Mouse (Mus musculus) C2C12 (cell line): ENCODE measurements at regions not wholly inside any gene's neighbourhood (a gene's known extent, or its start where the extent isn't known, plus 50 kb on each side); places are given as distances from the start of the nearest gene placed in this dataset.

Experiments used
- CTCF ChIP-seq: IDR thresholded peaks from one replicate; pipeline ENCODE4 v1.5.1; 2011; ENCODE audit not compliant: control insufficient read depth, insufficient read depth, insufficient read length
- MAX ChIP-seq: IDR thresholded peaks from one replicate; pipeline ENCODE4 v1.6.1; 2011; ENCODE audit warnings: mild to moderate bottlenecking, control low read depth
- MYOD1 ChIP-seq: IDR thresholded peaks from one replicate; pipeline ENCODE4 v1.6.1; 2011; ENCODE audit warnings: low read depth; ENCODE audit not compliant: control insufficient read depth, insufficient read length

GRCm38 (mm10) chr2:137847901-137848300 is 408.5 kb upstream of the Btbd3 start:
- TF ChIP-seq MYOD1 (no peak), MAX (no peak), CTCF (no peak)
